Comparison of ENCODE assay signal across 8 mouse cellular contexts in genomic region chr3:103020249-103020942, GRCm38 (mm10). TPM values are rescaled to one million over a fixed set of nuclear protein-coding genes. Genes with fewer than 3 reads are reported as not detected.
DNase-seq lines count a peak whose midpoint lies in the region; ATAC-seq lines count a peak whose summit lies in the region.

TSS of gene Csde1 (plus strand) at chr3:103020426.

- H3K36me3 ChIP-seq in hindbrain, embryonic 14.5 days (replicated peaks; ENCODE audit: control insufficient read depth, insufficient read depth): no peaks in the 10 kb centered on the region

- H3K27ac ChIP-seq in hindbrain, embryonic 14.5 days: peak within 1 kb of the TSS; percentile 99

- peak within 1 kb of the TSS; percentile 68 for H3K4me2 ChIP-seq in hindbrain, embryonic 14.5 days (replicated peaks)

- WGBS in hindbrain, embryonic 14.5 days: under 1% methylated on average over 55 of the region's 55 CpGs

- DNase-seq in R1 (ENCODE audit: low read depth, low spot score): peak; percentile 98
- peak; percentile 97 to 98 for DNase-seq in cerebellum, postnatal 25 days
- peak; percentile 93 to 95 for DNase-seq in frontal cortex, postnatal 25 days (ENCODE audit: low spot score in 2 of 2)
- DNase-seq in hindbrain, embryonic 14.5 days (ENCODE audit: low spot score): peak; percentile 99
- peak; percentile 96 to 97 for DNase-seq in layer of hippocampus, postnatal 36 days
- DNase-seq in lung, postnatal 36 days: peak; percentile 98
- DNase-seq in retina, postnatal 1 day: peak; percentile 98
- peak; percentile 92 to 95 for DNase-seq in urinary bladder, adult 18-20 months (ENCODE audit: low spot score in 2 of 2)

- no peaks in the 10 kb centered on the region for H3K27me3 ChIP-seq in hindbrain, embryonic 14.5 days (ENCODE audit: control insufficient read depth, insufficient read depth, low read length)

- H3K9ac ChIP-seq in hindbrain, embryonic 14.5 days: peak within 1 kb of the TSS; percentile 98

- H3K4me1 ChIP-seq in hindbrain, embryonic 14.5 days (replicated peaks; ENCODE audit: control insufficient read depth, insufficient read depth, low read length): peaks cover 12% of the 10 kb centered on the region

- no peaks in the 10 kb centered on the region for H3K9me3 ChIP-seq in hindbrain, embryonic 14.5 days (ENCODE audit: control insufficient read depth, low read length)

- H3K4me3 ChIP-seq in hindbrain, embryonic 14.5 days (replicated peaks; ENCODE audit: low read length): peak within 1 kb of the TSS; percentile 85

- peak; percentile 95 for ATAC-seq in hindbrain, embryonic 14.5 days (ENCODE audit: low FRiP score)

RNA-seq across cellular contexts. Expression of gene Csde1, which starts in this region (rescaled TPM):
- 416 and 429 TPM in 2 replicates for polyA plus RNA-seq in hindbrain, embryonic 14.5 days (2014; fragmentation: Nextera tagmentation; extraction: Ambion mirVana)
- 100 to 1,000 TPM; 240 to 246 TPM for total RNA-seq in layer of hippocampus, postnatal 36 days (2021)

Comparison
In these comparisons a context has a peak if more than half of its experiments do, and no peak if none do; other contexts are left out.
1. Peak in every context shown above with its lines: DNase-seq, ATAC-seq, H3K4me3 ChIP-seq and H3K27ac ChIP-seq.